Mouse (Mus musculus): ENCODE measurements around the gene Ndufa6.
A peak's percentile ranks its signal among the peaks of the same experiment; 100 is the strongest.

Gene Ndufa6

DNA sequence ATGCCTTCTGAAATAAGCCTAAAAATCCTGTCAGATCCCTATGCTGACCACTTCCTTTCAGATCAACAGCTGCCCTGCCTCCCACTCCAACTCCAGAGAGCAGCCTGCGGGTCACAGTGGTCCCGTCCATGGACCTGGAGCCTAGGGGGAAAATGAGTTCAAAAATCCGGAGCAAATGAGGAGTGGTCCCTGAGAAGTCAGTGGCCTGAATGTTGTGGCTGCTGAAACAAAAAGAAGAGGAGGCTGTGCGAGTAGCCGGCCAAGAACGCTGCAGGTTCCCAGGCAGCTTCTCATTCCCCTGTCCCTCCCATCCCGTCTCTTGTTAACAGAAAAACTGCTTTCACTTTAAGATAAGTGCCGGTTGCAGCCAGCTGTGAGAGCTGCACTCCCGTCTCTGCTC lies 10.4 kb upstream of the Ndufa6 start:
- DNase-seq: peak; percentile 91

DNA sequence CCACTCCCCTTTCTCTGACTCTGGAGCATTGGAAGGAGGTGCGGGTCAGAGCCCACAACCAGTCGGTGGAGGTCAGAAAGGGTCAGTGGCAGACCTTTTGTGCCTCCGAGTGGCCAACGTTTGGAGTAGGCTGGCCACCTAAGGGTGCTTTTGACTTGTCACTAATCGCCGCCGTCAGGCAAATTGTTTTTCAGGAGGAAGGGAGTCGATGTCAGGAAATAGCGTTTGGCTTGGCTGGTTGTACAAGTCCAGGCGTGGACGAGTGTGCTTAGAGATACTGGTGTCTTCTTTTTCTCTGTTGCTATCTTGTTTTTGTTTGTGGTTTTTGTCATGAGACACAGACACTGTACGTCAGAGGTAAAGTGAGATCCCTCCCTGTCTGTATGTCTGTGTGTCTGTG lies 9.7 kb upstream of the Ndufa6 start:
- DNase-seq: peak; percentile 63

DNA sequence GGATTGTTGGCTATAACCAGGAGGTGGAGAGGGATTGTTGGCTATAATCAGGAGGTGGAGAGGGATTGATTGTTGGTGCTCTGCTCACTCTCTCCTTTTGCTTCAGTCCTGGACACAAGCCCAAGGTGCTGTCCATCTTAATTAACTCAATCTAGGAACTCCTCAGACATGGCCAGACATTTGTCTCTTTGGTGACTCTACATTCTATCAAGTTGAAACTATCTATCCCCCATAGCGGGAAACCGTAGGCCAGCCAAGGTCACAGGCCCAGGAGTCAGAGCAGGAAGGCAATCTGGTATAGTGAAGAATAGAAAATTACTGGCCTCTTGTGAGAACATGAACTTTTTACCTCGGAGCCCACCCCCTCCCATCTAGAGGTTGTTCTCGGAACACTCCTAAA lies 8.1 kb upstream of the Ndufa6 start:
- DNase-seq: peak; percentile 93

DNA sequence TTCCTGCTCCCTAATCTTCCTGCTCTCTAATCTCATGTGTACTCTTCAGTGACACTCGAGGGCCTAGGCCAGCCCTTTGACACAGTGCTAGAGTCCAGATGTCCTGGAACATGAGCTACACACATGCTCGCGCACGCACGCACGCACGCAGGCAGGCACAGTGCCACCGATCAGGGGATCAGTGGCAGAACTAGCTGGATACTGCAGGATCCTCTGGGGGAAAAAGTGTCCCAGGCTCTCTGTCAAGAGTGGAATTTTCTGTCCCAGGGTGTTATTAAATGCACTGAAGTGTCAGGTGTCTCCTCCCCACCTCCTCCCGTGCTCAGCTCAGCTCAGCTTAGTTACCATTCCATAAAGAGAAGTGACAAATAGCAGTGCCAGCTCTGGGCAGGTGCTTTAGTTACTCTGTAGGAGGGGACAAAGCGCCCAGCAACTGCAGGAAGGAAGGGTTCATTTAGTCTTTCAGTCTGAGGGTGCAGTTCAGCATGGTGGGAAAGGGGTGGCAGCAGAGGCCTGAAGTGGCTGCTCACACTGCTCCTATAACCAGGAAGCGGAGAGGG lies 7.4 kb upstream of the Ndufa6 start:
- DNase-seq: peak; percentile 96

DNA sequence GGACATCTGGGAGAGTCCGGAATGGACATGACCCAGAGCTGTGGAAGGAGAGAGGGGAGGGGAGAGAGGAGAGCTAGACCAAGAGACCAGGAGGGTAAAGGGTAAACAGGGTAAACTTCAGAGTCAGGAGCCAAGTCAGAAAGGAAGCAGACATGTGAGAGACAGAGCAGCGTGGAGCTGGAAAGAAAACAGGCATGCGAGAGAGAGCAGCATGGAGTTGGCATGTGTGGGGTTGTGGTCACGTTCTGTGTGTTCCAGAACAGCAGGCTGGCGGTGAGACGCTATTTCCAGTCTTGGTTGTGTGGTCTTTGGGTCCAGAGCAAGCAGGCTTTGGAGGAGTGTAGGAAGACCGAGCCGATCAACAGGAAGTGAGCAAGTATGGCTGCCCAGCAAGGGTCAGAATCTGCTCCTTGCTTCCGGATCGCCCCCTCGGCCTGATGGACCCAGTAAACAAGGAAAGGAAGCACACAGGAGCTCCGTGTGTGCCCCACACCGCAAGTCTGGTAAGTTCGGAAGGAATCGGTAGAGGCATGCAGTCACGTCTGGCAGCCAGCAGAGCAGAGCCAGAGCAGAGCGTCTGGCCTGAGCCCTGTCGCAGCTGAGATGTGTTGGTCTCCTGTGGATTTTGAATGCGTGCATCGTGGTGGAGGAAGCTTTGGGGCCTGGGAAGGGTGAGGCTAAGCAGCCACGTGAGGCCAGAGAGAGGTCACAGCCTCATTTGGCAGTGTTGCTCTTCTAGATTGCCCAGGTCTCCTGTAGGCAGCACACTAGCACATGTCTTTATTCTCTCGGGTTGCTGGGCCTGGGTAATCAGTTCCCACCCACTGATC lies 4.5 kb upstream of the Ndufa6 start:
- DNase-seq: peak; percentile 96

DNA sequence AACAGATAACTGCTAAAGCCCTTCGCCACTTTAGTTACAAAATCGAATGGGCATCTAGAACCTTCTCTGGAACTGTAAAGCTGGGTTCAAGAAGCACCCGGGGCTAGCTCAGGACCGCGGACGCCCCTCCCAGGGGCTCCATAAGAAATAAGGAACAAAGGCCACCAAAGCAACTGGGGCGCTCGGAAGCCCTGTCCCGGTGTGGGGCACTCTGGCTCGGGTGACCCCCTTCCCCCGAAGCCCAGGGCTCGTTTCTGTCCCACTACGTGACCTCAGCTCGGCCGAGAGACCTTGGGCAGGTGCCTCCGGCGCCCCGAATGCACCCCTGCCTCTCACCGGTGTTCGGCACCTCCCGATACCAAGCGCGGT lies 393 bp downstream of the Ndufa6 start:
- DNase-seq: no peak

DNA sequence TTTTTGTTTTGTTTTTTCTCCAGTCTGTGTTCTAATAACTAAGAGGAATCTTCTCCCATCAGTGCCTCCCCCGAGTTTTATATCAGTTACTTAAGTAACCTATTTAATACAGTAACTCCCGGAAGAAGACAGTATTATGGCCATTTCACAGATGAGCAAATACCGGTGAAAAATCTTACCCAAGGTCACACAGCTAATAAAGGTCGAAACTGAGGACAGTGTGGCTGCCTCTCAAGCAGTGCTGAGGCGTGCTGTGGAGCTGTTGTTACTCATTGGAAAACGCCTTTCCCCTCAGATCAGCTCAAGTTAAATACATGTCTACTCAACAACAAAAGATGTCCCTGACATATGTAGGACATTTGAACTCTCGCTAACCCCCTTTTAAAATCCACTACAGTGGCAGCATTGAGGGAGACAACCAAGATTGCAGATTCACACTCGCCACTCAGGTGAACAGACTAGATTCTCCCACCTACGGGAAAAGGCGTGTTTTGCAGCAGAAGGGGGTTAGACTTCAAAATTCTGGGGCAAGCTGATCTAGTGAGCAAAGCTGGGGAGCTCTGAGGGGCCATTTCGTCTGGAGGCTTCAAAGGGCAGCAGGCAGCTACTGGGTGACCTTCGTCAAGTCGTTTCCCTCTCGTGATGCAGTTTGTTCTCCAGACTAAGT lies 911 bp downstream of the Ndufa6 start:
- DNase-seq: peak; percentile 94

DNA sequence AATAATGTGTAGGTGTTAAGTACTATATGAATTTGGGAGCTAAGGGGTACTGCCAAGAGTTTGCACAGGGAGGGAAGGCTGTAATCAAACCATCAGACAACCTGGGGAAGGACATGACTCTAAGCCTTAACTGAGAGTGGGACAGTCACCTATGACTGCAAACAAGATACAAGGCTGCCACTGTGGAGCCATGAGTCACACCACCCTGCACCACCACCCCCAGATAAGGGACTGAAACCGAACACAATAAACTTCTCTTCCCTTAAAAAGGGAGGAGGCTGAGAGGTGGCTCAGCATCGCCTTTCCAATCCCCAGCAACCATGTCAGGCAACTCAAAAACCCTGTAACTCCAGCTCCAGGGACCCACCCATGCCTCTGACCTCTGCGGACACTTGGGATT lies 2.6 kb downstream of the Ndufa6 start:
- no peak for DNase-seq

DNA sequence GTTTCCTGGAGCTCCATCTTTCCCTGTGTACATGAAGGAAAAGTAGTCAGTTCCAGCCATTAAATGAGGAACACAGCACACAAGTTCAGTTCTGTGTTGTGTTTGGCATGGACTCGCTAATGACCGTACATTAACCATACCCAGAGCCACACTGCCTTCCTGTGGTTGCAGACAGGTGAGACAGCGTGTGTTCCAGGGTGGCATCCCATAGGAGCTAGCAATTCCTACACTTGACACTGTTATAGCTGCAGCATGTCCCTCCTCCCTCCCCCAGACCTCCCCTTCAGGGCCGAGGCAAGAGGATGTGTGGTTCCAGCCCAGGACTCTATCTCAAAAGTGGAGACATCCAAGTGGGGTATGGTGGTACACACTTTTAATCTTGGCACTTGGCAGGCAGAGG lies 3.8 kb downstream of the Ndufa6 start:
- DNase-seq: no peak

DNA sequence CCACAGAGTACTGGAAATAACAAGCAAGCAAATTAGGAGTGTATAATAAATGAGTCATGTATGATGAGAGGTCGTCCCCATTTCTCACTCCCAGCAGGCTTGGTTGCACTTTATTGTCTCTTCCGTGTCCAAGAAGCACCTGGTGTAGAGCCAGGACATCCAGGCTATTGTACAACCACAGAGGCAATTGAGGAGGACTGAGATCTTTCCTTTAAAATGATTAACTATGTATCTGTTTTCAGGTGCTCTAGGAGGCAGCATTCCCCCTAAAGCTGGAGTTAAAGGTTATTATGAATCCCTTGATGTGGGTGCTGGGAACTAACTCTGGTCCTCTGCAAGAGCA lies 5.2 kb downstream of the Ndufa6 start:
- DNase-seq: no peak

DNA sequence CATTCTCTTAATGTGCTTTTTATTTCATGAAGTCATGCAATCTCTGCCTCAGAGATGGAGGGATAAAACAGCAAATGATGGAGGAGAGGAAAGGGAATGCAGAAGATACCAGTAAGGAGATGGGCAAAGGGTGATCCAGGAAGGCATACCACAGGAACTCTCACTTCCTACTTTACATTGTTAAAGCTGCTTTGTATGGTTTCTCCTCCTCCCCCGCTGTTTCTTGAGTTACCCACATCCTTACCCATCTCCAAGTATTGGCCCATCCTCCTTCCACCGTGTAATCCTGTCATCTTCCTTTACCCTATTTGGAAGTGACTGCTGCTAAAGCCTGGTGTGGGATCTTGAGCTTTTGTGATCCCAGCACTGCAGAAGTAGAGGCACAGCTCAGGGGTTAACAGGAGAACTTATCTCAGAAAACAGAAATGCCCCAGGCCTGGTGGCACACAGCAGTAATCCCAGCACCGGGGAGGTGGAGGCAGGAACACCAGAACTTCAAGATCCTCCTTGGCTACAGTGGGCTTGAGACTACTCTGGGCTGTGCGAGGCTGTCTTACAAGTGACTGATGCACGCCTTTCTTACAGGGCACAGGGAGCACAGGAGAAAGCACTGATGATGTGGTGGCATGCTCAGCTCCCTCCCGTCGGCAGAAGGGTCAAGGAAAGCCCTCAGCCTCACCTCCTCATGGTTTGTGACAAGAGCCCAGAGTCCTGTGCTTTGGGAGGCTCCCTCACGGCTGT lies 5.7 kb downstream of the Ndufa6 start:
- no peak for DNase-seq

DNA sequence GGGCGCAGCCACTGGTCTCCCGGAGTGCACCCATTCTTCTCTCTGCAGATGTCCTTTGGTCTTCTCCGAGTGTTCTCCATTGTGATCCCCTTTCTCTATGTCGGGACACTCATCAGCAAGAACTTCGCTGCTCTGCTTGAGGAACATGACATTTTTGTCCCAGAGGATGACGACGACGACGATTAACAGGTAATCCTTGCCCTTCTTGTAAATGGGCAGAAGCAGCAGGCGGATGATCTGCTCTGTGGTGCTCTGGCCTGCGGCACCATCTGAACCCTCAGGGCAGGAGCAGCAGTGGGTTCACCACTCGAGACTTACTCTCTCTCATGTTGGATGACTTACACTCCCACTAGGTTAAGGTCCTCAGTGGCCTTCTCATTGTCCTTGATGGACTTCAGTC lies 6.3 kb downstream of the Ndufa6 start:
- DNase-seq: no peak

DNA sequence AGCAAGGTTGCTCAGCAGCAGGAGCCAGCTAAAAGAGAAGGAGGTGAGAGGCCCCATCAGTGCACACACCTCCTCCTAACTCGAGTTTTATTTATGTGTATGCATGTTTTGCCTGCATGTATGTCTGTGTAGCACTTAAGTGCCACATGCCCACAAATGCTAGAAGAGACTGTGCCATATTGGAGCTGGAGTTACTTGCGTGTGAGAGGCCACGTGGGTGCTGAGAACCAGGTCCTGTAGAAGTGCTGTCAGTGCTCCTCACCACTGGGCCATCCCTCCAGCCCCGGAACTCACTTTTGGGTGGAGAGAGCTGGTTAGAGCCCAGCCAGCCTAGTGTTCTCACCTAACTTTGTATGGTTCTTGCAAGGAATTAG lies 6.8 kb downstream of the Ndufa6 start:
- no peak for DNase-seq

DNA sequence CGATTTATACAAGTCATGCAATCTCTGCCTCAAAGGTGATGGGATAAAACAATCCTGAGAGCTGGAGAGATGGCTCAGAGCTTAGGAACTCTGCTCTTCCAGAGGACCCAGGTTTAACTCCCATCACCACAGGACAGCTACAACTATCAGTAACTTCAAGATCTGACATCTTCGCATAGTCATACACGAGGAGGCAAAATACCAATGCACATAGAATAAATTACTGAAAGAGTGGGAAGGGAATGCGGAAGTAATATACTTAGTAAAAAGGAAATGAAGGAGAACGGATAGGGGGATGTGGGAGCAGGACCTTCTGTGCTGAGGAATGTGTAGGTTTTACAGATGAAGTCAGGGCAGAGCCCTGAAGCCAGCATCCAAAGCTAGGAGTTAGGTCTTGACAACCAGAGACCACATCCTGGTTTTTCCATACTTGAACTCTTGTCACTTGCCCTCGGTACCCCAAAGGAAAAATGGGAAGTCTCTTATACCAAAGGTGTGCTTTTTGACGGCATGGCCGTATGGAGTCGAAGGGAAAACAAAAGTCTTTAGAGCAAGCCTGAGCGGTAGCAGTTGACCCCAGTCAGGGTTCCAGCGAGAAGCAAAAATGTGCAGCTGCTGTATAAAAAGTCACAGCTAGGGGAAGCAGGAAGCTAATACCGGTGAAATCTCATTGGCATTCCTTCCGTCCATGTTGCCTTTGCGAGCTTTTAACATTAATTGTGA lies 7.4 kb downstream of the Ndufa6 start:
- DNase-seq: peak; percentile 90

DNA sequence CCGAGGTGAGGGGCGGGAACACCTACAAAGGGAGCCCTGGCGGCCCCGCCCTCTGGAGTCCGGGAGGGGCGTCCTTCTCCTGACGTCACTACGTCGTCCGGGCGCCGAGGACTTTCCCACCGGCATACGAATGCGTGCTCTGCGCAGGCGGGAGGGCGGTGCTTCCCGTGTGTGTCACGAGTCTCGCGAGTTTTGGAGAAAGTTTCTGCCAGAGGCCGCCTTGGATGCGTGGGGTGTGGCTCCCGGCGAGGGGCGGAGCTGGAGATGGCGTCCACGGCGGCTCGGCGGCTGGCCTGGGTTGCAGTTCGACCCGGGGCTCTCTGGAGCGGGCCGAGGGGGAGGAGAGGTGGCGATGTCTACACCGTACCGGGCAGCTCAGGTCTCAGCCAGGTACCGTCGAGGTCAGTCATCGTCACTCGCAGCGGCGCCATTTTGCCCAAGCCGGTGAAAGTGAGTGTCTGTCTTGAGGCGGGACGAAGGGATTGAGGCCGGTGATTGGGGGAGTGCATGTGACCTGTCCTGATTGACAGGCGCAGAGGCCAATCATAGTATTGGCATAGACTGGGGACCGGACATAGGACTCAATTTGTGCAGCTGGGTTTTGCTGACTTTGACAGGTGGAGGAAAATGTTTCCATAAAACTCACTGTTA lies 8.2 kb downstream of the Ndufa6 start:
- DNase-seq: peak; percentile 100

DNA sequence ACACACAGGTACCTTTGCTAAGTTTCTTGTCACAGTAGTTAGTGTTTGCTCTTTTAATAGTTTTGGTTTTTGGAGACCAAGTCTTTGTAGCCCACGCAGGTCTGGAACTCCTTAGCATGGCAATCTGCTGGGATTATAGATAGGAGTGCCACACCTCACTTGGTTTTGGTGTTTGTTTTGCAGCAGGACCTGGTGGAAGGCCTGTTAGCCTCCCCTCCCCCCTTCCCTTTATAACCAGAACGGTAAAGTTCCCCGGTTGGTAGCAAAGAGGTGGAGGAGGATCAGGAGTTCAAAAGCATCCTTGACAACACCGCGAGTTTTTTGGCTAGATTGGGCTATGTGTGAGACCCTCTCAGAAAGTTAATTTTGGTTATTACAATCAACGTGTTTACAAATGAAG lies 9.2 kb downstream of the Ndufa6 start:
- no peak for DNase-seq

DNA sequence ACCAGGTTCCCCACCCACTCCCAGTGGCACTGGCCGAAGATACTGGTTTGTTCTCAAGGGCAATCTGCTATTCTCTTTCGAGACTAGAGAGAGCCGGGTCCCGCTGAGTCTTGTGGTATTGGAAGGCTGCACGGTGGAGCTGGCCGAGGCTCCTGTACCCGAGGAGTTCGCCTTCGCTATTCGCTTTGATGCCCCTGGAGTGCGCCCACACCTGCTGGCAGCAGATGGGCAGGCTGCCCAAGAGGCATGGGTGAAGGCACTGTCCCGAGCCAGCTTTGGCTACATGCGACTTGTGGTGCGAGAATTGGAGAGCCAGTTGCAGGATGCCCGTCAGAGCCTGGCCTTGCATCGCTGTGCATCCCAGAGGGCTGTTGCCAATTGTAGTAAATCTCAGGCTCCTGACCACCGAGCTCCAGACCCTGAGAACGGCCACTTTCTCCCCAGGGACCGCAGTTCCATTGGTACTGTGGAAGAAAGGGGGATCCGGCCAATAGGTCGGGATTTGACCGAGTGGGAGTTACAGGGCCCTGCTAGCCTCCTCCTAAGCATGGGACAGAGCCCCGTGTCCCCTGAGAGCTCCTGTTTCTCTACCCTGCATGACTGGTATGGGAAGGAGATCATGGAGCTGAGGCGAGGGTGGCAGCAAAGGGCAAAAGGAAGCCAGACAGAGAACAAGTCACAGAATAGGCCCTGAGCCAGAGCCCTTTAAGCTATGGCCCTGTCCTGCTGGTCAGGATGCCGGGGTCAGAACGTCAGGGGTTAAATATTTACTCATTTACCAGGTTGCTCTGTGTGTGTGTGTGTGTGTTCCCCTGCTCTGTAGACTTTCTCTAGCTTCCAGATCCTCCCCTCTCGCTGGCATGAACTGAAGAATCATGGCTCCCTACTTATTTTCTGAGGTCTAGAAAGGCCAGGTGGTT lies 10.5 kb downstream of the Ndufa6 start:
- DNase-seq: peak; percentile 92

DNA sequence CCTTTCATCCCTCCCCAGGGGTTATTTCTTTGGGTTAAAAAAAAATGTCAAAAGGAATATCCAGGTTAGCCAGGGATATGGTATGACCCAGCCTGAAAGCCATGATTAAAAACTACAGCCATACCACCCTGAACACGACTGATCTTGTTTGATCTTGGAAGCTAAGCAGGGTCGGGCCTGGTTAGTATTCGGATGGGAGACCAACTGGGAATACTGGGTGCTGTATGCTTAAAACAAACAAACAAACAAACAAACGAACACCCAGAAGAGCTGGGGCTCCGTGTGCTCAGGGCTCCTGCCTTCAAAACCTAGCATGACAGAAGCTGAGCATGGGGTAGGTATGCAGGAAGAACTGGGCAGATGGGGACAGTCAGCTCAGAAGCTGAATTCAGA lies 11.6 kb downstream of the Ndufa6 start:
- no peak for DNase-seq

DNA sequence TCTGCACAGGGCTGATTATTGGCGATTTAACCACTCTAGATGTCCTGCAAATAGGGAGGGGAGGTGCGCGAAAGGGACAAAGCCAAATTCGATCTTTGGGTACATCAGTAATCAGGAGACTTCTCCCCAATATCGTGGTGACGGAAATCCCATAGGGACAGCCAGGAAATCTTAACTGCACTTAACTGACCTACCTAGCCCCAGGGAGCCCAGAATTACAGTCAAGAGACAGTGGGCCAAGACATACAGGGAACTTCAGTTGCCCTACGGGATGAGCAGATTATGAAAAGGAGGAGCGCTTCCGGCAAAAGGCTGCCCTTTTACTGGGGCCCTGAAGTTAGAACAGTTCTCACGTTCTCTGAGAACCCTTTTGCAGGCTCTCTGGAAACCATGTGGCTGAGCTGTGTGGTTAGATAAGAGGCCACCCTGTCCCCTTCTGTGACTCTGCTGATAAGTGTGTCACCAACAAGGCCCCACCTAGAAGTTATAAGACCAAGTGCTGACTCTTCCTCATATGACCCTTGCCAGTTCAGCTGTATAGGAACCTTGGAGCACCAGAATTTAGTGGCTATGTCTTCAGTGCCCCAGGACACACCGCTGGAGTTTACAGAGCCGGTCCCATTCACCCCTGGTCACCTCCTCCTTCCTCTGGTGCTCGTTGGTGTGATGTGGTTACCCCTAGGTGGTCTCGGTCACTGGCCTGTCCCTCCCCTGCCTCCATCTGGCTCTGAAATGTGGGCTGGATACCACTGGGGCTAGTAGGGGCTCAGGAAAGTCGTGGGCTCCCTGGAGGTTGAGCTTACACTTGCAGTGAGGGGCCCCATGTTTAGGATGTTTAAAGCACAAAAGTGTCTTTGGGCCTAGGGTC lies 12.2 kb downstream of the Ndufa6 start:
- DNase-seq: peak; percentile 92

DNA sequence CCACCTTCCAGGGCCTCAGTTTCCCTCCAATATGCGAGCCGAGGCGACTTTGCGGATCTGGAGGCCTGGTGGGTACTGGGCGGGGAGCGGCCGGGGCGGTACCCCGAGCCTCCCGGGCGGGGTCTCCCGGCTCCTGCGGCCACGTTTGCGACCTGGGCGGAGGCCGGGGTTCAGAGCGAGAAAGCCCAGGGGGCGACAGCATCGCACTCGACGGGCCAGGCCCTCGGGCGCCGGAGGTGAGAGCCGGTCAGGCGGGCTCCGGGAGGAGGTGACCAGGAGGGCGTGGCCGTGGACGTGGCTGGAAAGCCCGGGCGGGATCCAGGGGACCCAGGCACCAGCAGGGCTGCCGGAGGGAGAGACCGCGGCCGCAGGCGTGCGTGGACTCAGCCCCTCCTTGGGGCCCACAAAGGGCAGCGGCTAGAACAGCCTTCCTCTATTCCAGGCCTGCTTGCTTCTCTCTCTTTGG lies 13.1 kb downstream of the Ndufa6 start:
- peak; percentile 98 for DNase-seq

Data from heart, adult 11 months (tissue).